ENCODE assay signal across 23 mouse cellular contexts in genomic region chr11:16619736-16620135, GRCm38 (mm10).
"Had no signal": no experiment of that assay in that cellular context is flagged by ENCODE, and none has a peak within 500 bp of the region (broad histone marks: within the 10 kb centered on the region; RNA-seq: fewer than 3 reads in every experiment).

No protein-coding gene starts in this region.

- H3K9me3 ChIP-seq: forebrain, embryonic 15.5 days; hindbrain, embryonic 13.5 days; hindbrain, embryonic 15.5 days; kidney, embryonic 15.5 days; limb, embryonic 10.5 days; limb, embryonic 12.5 days; liver, embryonic 13.5 days; liver, embryonic 15.5 days had no signal

- H3K4me1 ChIP-seq: forebrain, embryonic 15.5 days; heart, embryonic 12.5 days; hindbrain, embryonic 13.5 days; hindbrain, embryonic 15.5 days; kidney, embryonic 15.5 days; limb, embryonic 10.5 days; limb, embryonic 12.5 days; liver, embryonic 13.5 days; liver, embryonic 15.5 days had no signal

- H3K36me3 ChIP-seq: forebrain, embryonic 15.5 days; heart, embryonic 12.5 days; hindbrain, embryonic 13.5 days; hindbrain, embryonic 15.5 days; kidney, embryonic 15.5 days; limb, embryonic 10.5 days; limb, embryonic 12.5 days; liver, embryonic 13.5 days; liver, embryonic 15.5 days had no signal

- ATAC-seq: forebrain, embryonic 15.5 days; forebrain, postnatal 0 days; hindbrain, postnatal 0 days; intestine, embryonic 16.5 days had no signal

- H3K9ac ChIP-seq: forebrain, embryonic 15.5 days; forebrain, postnatal 0 days; heart, embryonic 12.5 days; hindbrain, embryonic 13.5 days; hindbrain, embryonic 15.5 days; kidney, embryonic 15.5 days; limb, embryonic 12.5 days; liver, embryonic 13.5 days; liver, embryonic 15.5 days had no signal

- H3K4me3 ChIP-seq: forebrain, embryonic 15.5 days; heart, embryonic 12.5 days; hindbrain, embryonic 13.5 days; hindbrain, embryonic 15.5 days; kidney, embryonic 15.5 days; limb, embryonic 10.5 days; limb, embryonic 12.5 days; liver, embryonic 13.5 days; liver, embryonic 15.5 days had no signal

- H3K27ac ChIP-seq: forebrain, embryonic 15.5 days; hindbrain, embryonic 13.5 days; hindbrain, embryonic 15.5 days; hindbrain, postnatal 0 days; kidney, embryonic 15.5 days; kidney, postnatal 0 days; limb, embryonic 10.5 days; limb, embryonic 12.5 days; liver, embryonic 13.5 days; liver, embryonic 15.5 days had no signal

- DNase-seq: forebrain, postnatal 0 days; heart, postnatal 10 days; kidney, adult 11 months; kidney, adult 2 months; kidney, adult 9 months; kidney, postnatal 14 days; kidney, postnatal 36 days; layer of hippocampus, adult 9-11 months; layer of hippocampus, postnatal 36 days; liver; liver, embryonic 13.5 days had no signal

- H3K4me2 ChIP-seq: forebrain, embryonic 15.5 days; heart, embryonic 12.5 days; hindbrain, embryonic 13.5 days; hindbrain, embryonic 15.5 days; kidney, embryonic 15.5 days; limb, embryonic 12.5 days; liver, embryonic 11.5 days; liver, embryonic 13.5 days; liver, embryonic 15.5 days had no signal

- H3K27me3 ChIP-seq: forebrain, embryonic 15.5 days; heart, embryonic 12.5 days; hindbrain, embryonic 13.5 days; hindbrain, embryonic 15.5 days; kidney, embryonic 15.5 days; limb, embryonic 12.5 days; liver, embryonic 13.5 days; liver, embryonic 15.5 days had no signal
